Mouse (Mus musculus): ENCODE results near the gene Celf2. TPM values are rescaled to one million over a fixed set of nuclear protein-coding genes. Genes with fewer than 3 reads are reported as not detected.
"Not testable (repeated sequence)": the region's sequence is repeated elsewhere in the genome, so short reads cannot be mapped to it uniquely, and the experiment has no call there.

Gene Celf2
- polyA plus RNA-seq (2012; rRNA removed), result 40.8 and 60.5 TPM in 2 replicates

- not testable (repeated sequence) for H3K36me3 ChIP-seq (ENCODE audit: control insufficient read depth, insufficient read depth, low read length); H3K27ac ChIP-seq (ENCODE audit: insufficient read depth, low read length); H3K4me3 ChIP-seq (ENCODE audit: extremely low read depth, insufficient read depth, insufficient read length); DNase-seq (ENCODE audit: low read depth in 1 of 2, low spot score in 2 of 2); H3K4me1 ChIP-seq (ENCODE audit: control insufficient read depth, insufficient read depth, insufficient read length); H3K27me3 ChIP-seq (ENCODE audit: control insufficient read depth, insufficient read depth, low read length)
- WGBS, result 89% methylated on average over 9 of the region's 9 CpGs
Observed at GRCm38 (mm10) chr2:7509463-7509862, at the start of gene Celf2. TSS of gene Celf2 (minus strand) at chr2:7509563.

- 85% methylated on average over 4 of the region's 4 CpGs for WGBS
- no peak for TF ChIP-seq POLR2A (IDR thresholded peaks at IDR 0.05; ENCODE audit: low read depth, low read length)
- TF ChIP-seq CTCF (IDR thresholded peaks at IDR 0.05; ENCODE audit: extremely low read depth, insufficient read depth, insufficient read length, insufficient replicate concordance), result no peak
- no peak overlapping the region; the same call in 1 of the 2 replicates for H3K4me3 ChIP-seq (ENCODE audit: extremely low read depth, insufficient read depth, insufficient read length)
Observed at GRCm38 (mm10) chr2:7555144-7555892, 46.0 kb upstream of the Celf2 start.

GRCm38 (mm10) chr2:7554601-7555000 lies 45.2 kb upstream of the Celf2 start:
- 59% methylated on average over 1 of the region's 1 CpGs for WGBS
- no peak for TF ChIP-seq CTCF (IDR thresholded peaks at IDR 0.05; ENCODE audit: extremely low read depth, insufficient read depth, insufficient read length, insufficient replicate concordance)
- no peak for TF ChIP-seq POLR2A (IDR thresholded peaks at IDR 0.05; ENCODE audit: low read depth, low read length)
- no peaks in the 10 kb centered on the region for H3K4me1 ChIP-seq (ENCODE audit: control insufficient read depth, insufficient read depth, insufficient read length)
- no peak overlapping the region for H3K27ac ChIP-seq (ENCODE audit: insufficient read depth, low read length)
- no peak overlapping the region for H3K4me3 ChIP-seq (ENCODE audit: extremely low read depth, insufficient read depth, insufficient read length)
- DNase-seq (ENCODE audit: low read depth in 1 of 2, low spot score in 2 of 2), result no peak
- no peaks in the 10 kb centered on the region for H3K36me3 ChIP-seq (ENCODE audit: control insufficient read depth, insufficient read depth, low read length)
- no peaks in the 10 kb centered on the region for H3K27me3 ChIP-seq (ENCODE audit: control insufficient read depth, insufficient read depth, low read length)

More at GRCm38 (mm10) chr2:7555144-7555892, 46.0 kb upstream of the Celf2 start:
- Histone ChIP-seq H3K4me1 (ENCODE audit: control insufficient read depth, insufficient read depth, insufficient read length) (no peaks in the 10 kb centered on the region), H3K36me3 (ENCODE audit: control insufficient read depth, insufficient read depth, low read length) (no peaks in the 10 kb centered on the region), H3K27ac (ENCODE audit: insufficient read depth, low read length) (no peak overlapping the region), H3K27me3 (ENCODE audit: control insufficient read depth, insufficient read depth, low read length) (no peaks in the 10 kb centered on the region)
- no peak for DNase-seq (ENCODE audit: low read depth in 1 of 2, low spot score in 2 of 2)

GRCm38 (mm10) chr2:7552887-7553286 lies 43.5 kb upstream of the Celf2 start:
- no peaks in the 10 kb centered on the region for H3K36me3 ChIP-seq (ENCODE audit: control insufficient read depth, insufficient read depth, low read length)
- no peak overlapping the region for H3K27ac ChIP-seq (ENCODE audit: insufficient read depth, low read length)
- DNase-seq (ENCODE audit: low read depth in 1 of 2, low spot score in 2 of 2), result no peak
- no peak overlapping the region for H3K4me3 ChIP-seq (ENCODE audit: extremely low read depth, insufficient read depth, insufficient read length)
- H3K27me3 ChIP-seq (ENCODE audit: control insufficient read depth, insufficient read depth, low read length), result no peaks in the 10 kb centered on the region
- TF ChIP-seq CTCF (IDR thresholded peaks at IDR 0.05; ENCODE audit: extremely low read depth, insufficient read depth, insufficient read length, insufficient replicate concordance) (no peak), POLR2A (IDR thresholded peaks at IDR 0.05; ENCODE audit: low read depth, low read length) (no peak)
- 74% methylated on average over 3 of the region's 3 CpGs for WGBS
- H3K4me1 ChIP-seq (ENCODE audit: control insufficient read depth, insufficient read depth, insufficient read length), result no peaks in the 10 kb centered on the region

GRCm38 (mm10) chr2:7548886-7549285 lies 39.5 kb upstream of the Celf2 start:
- Histone ChIP-seq H3K36me3 (ENCODE audit: control insufficient read depth, insufficient read depth, low read length) (no peaks in the 10 kb centered on the region), H3K27me3 (ENCODE audit: control insufficient read depth, insufficient read depth, low read length) (no peaks in the 10 kb centered on the region), H3K27ac (ENCODE audit: insufficient read depth, low read length) (no peak overlapping the region), H3K4me3 (ENCODE audit: extremely low read depth, insufficient read depth, insufficient read length) (no peak overlapping the region), H3K4me1 (ENCODE audit: control insufficient read depth, insufficient read depth, insufficient read length) (no peaks in the 10 kb centered on the region)
- WGBS, result 72% methylated on average over 4 of the region's 4 CpGs
- DNase-seq (ENCODE audit: low read depth in 1 of 2, low spot score in 2 of 2), result no peak
- no peak for TF ChIP-seq CTCF (IDR thresholded peaks at IDR 0.05; ENCODE audit: extremely low read depth, insufficient read depth, insufficient read length, insufficient replicate concordance)

GRCm38 (mm10) chr2:7534615-7535204 lies 25.3 kb upstream of the Celf2 start:
- Histone ChIP-seq H3K4me3 (ENCODE audit: extremely low read depth, insufficient read depth, insufficient read length) (no peak overlapping the region), H3K4me1 (ENCODE audit: control insufficient read depth, insufficient read depth, insufficient read length) (no peaks in the 10 kb centered on the region), H3K27me3 (ENCODE audit: control insufficient read depth, insufficient read depth, low read length) (no peaks in the 10 kb centered on the region), H3K36me3 (ENCODE audit: control insufficient read depth, insufficient read depth, low read length) (no peaks in the 10 kb centered on the region), H3K27ac (ENCODE audit: insufficient read depth, low read length) (no peak overlapping the region)
- 82% methylated on average over 5 of the region's 5 CpGs for WGBS
- no peak for DNase-seq (ENCODE audit: low read depth in 1 of 2, low spot score in 2 of 2)
- TF ChIP-seq POLR2A (IDR thresholded peaks at IDR 0.05; ENCODE audit: low read depth, low read length) (no peak), CTCF (IDR thresholded peaks at IDR 0.05; ENCODE audit: extremely low read depth, insufficient read depth, insufficient read length, insufficient replicate concordance) (no peak)

GRCm38 (mm10) chr2:7534195-7534594 lies 24.8 kb upstream of the Celf2 start:
- Histone ChIP-seq H3K36me3 (ENCODE audit: control insufficient read depth, insufficient read depth, low read length) (no peaks in the 10 kb centered on the region), H3K27me3 (ENCODE audit: control insufficient read depth, insufficient read depth, low read length) (no peaks in the 10 kb centered on the region), H3K4me1 (ENCODE audit: control insufficient read depth, insufficient read depth, insufficient read length) (no peaks in the 10 kb centered on the region), H3K4me3 (ENCODE audit: extremely low read depth, insufficient read depth, insufficient read length) (no peak overlapping the region), H3K27ac (ENCODE audit: insufficient read depth, low read length) (no peak overlapping the region)
- 73% methylated on average over 2 of the region's 2 CpGs for WGBS
- TF ChIP-seq CTCF (IDR thresholded peaks at IDR 0.05; ENCODE audit: extremely low read depth, insufficient read depth, insufficient read length, insufficient replicate concordance) (no peak), POLR2A (IDR thresholded peaks at IDR 0.05; ENCODE audit: low read depth, low read length) (no peak)
- no peak for DNase-seq (ENCODE audit: low read depth in 1 of 2, low spot score in 2 of 2)
